Mouse (Mus musculus) CH12.LX (cell line): ENCODE data around the gene Sept3.

Experiments
- ETS1 ChIP-seq: conservative IDR thresholded peaks from 2 replicates; pipeline ENCODE4 v1.6.1; 2012; ENCODE audit warnings: low read depth, mild to moderate bottlenecking, inconsistent platforms, low read length, improper control_type of control experiment, moderate library complexity
- POLR2A ChIP-seq: IDR thresholded peaks from 2 replicates; pipeline ENCODE4 v1.6.1; 2011; ENCODE audit warnings: low read depth, mild to moderate bottlenecking, improper control_type of control experiment, low read length

DNA sequence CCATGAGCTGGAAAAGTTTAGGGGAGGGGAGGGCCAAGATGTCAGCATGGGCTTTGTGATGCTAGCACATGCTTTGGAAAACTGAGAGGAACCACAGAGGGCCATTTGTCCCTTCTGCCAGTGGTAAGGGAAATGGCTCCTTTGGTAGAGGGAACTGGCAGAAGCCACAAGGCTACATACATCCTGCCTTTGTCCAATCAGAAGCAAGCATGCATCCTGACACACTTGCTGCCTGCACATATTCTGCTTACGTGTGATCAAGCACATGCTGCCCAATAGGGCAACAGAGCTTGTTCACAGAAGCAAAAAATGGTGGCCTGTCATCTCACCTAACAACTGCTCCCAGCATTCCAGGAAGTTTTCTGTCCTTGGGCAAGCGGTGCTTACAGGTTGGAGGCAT is 50.7 kb downstream of the Sept3 start:
- no peak for TF ChIP-seq ETS1
- TF ChIP-seq POLR2A, result no peak
